Mouse (Mus musculus): Measurements from ENCODE around the gene Snx29.

DNA sequence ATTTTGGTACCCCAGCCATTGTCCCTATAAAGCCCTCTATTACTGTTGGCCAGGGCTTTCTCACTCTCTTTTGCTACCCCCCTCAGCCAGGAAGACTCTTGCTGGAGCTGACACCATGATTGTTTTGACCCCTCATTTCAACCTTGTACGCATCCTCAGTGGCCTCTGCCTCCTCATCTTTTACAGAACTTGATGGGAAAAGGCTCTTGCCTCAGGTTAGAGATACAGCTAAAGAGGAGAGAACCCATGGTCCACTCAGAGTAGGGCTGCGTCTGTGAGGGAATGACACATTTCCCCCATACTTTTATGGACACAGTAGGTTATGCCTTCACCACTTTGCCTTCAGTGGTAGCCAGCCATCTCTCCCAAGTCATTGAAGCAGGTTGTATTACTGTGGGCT lies 431.4 kb downstream of the Snx29 start:
- TF ChIP-seq POLR2A (IDR thresholded peaks at IDR 0.05; ENCODE audit: borderline replicate concordance, low read depth, low read length) (no peak), CTCF (IDR thresholded peaks at IDR 0.05; ENCODE audit: low read depth, low read length) (no peak)
